Comparison of ENCODE assay signal across 8 mouse cellular contexts in the genomic region with DNA sequence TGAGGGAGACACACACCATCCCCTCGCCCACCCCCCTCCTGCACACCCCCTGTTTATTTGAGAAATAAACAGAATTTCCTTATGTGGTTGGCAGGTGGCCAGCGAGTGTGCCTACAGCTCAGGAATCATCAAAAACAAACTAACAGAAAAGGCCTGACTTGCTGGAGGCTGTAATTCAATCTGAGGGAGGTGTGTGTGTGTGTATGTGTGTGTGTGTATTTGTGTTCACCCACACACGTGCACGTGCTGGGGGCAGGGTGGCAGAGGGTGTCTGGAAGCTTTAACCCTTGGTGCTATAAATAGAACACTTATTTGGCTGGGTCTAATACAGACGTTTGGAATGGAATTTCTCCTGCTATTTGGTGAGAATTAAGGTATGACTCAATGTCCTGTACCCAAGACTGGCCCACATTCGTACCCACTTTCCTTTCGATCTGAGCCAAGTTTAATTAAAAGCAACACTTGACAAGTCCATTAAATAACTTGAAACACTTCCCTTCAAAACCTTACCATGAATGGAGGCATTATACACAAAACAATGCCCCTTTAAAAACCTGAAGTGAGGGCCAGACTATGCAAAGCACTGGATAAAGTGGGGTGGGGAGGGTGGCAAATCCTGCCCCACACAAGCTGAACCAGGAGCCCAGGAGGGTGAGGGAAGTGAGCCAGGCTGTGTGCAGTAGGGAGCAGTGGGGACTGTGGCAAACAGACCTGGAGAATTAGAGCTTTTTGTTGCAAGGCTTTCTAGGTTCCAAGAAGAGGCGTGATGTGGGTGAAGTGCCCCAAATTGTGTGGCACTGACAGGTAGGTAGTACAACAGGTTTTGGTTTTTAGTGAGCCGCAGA. TPM values are rescaled to one million over a fixed set of nuclear protein-coding genes. Genes with fewer than 3 reads are reported as not detected.
DNase-seq lines count a peak whose midpoint lies in the region; ATAC-seq lines count a peak whose summit lies in the region.

No protein-coding gene starts in this region.

- no peaks in the 10 kb centered on the region for H3K9me3 ChIP-seq in midbrain, embryonic 12.5 days
- H3K9me3 ChIP-seq in midbrain, embryonic 11.5 days (ENCODE audit: control insufficient read depth, low read length) = no peaks in the 10 kb centered on the region
- H3K9me3 ChIP-seq in forebrain, embryonic 12.5 days = no peaks in the 10 kb centered on the region
- H3K9me3 ChIP-seq in kidney, embryonic 15.5 days (replicated peaks) = no peaks in the 10 kb centered on the region
- no peaks in the 10 kb centered on the region for H3K9me3 ChIP-seq in stomach, embryonic 14.5 days (ENCODE audit: control insufficient read depth, low read depth, low read length)

- no peak overlapping the region for H3K4me2 ChIP-seq in midbrain, embryonic 12.5 days (replicated peaks)
- H3K4me2 ChIP-seq in midbrain, embryonic 11.5 days = no peak overlapping the region
- no peak overlapping the region for H3K4me2 ChIP-seq in forebrain, embryonic 12.5 days
- H3K4me2 ChIP-seq in kidney, embryonic 15.5 days = no peak overlapping the region
- 0 out of 2 replicates have a peak overlapping the region, but pooled peaks have one; percentile 6 for H3K4me2 ChIP-seq in stomach, embryonic 14.5 days (replicated peaks; ENCODE audit: low read depth, low read length)

- H3K4me1 ChIP-seq in midbrain, embryonic 12.5 days = peaks cover 13% of the 10 kb centered on the region; the same call in 1 of the 2 replicates
- H3K4me1 ChIP-seq in midbrain, embryonic 11.5 days (ENCODE audit: control insufficient read depth, insufficient read depth, low read length) = no peaks in the 10 kb centered on the region
- peaks cover 16% of the 10 kb centered on the region for H3K4me1 ChIP-seq in forebrain, embryonic 12.5 days
- peaks cover 67% of the 10 kb centered on the region for H3K4me1 ChIP-seq in kidney, embryonic 15.5 days
- peaks cover 25% of the 10 kb centered on the region for H3K4me1 ChIP-seq in stomach, embryonic 14.5 days (ENCODE audit: control insufficient read depth, insufficient read depth, low read length)

- WGBS in midbrain, embryonic 12.5 days = 45% methylated on average over 9 of the region's 9 CpGs
- 57% methylated on average over 9 of the region's 9 CpGs for WGBS in midbrain, embryonic 11.5 days
- 36% methylated on average over 9 of the region's 9 CpGs for WGBS in forebrain, embryonic 12.5 days
- 27% methylated on average over 9 of the region's 9 CpGs for WGBS in kidney, embryonic 15.5 days
- WGBS in stomach, embryonic 14.5 days = 23% methylated on average over 9 of the region's 9 CpGs

- no peaks in the 10 kb centered on the region for H3K36me3 ChIP-seq in midbrain, embryonic 12.5 days
- H3K36me3 ChIP-seq in midbrain, embryonic 11.5 days (ENCODE audit: control insufficient read depth, insufficient read depth, low read length) = no peaks in the 10 kb centered on the region
- no peaks in the 10 kb centered on the region for H3K36me3 ChIP-seq in forebrain, embryonic 12.5 days (replicated peaks)
- H3K36me3 ChIP-seq in kidney, embryonic 15.5 days = no peaks in the 10 kb centered on the region; the same call in 1 of the 2 replicates
- H3K36me3 ChIP-seq in stomach, embryonic 14.5 days (ENCODE audit: control insufficient read depth, insufficient read depth, low read length) = no peaks in the 10 kb centered on the region

- no peak overlapping the region for H3K9ac ChIP-seq in midbrain, embryonic 12.5 days (replicated peaks)
- no peak overlapping the region for H3K9ac ChIP-seq in midbrain, embryonic 11.5 days (ENCODE audit: low read length)
- no peak overlapping the region for H3K9ac ChIP-seq in forebrain, embryonic 12.5 days
- no peak overlapping the region for H3K9ac ChIP-seq in kidney, embryonic 15.5 days
- H3K9ac ChIP-seq in stomach, embryonic 14.5 days (replicated peaks; ENCODE audit: low read depth, low read length) = no peak overlapping the region

- ATAC-seq in midbrain, embryonic 12.5 days (ENCODE audit: low FRiP score, low read depth) = peak; percentile 53
- no peak for ATAC-seq in midbrain, embryonic 11.5 days (ENCODE audit: low FRiP score)
- ATAC-seq in forebrain, embryonic 12.5 days (ENCODE audit: low FRiP score) = peak; percentile 82; the same call in 1 of the 2 replicates
- peak; percentile 31; the same call in 1 of the 2 replicates for ATAC-seq in kidney, embryonic 15.5 days (replicated peaks; ENCODE audit: low FRiP score)
- no peak for ATAC-seq in stomach, embryonic 14.5 days (ENCODE audit: insufficient number of reproducible peaks, insufficient read depth, low FRiP score, low read depth)
- ATAC-seq in megakaryocyte progenitor cell, adult 5-6 weeks (replicated peaks; ENCODE audit: poor library complexity) = no peak

- no peak overlapping the region for H3K27ac ChIP-seq in midbrain, embryonic 12.5 days (replicated peaks)
- H3K27ac ChIP-seq in midbrain, embryonic 11.5 days (ENCODE audit: low read depth, low read length) = no peak overlapping the region
- H3K27ac ChIP-seq in forebrain, embryonic 12.5 days = no peak overlapping the region
- H3K27ac ChIP-seq in kidney, embryonic 15.5 days = peak overlapping the region; percentile 69
- H3K27ac ChIP-seq in stomach, embryonic 14.5 days (ENCODE audit: low read length) = peak overlapping the region; percentile 45; the same call in 1 of the 2 replicates

- H3K27me3 ChIP-seq in midbrain, embryonic 12.5 days = no peaks in the 10 kb centered on the region
- H3K27me3 ChIP-seq in midbrain, embryonic 11.5 days (ENCODE audit: control insufficient read depth, insufficient read depth, low read length) = no peaks in the 10 kb centered on the region
- peaks cover 35% of the 10 kb centered on the region for H3K27me3 ChIP-seq in forebrain, embryonic 12.5 days
- H3K27me3 ChIP-seq in kidney, embryonic 15.5 days = no peaks in the 10 kb centered on the region
- H3K27me3 ChIP-seq in stomach, embryonic 14.5 days (ENCODE audit: control insufficient read depth, insufficient read depth, low read length) = no peaks in the 10 kb centered on the region

- H3K4me3 ChIP-seq in midbrain, embryonic 12.5 days = no peak overlapping the region
- no peak overlapping the region for H3K4me3 ChIP-seq in midbrain, embryonic 11.5 days (ENCODE audit: low read depth, low read length)
- no peak overlapping the region for H3K4me3 ChIP-seq in forebrain, embryonic 12.5 days (replicated peaks)
- H3K4me3 ChIP-seq in kidney, embryonic 15.5 days (replicated peaks) = no peak overlapping the region
- H3K4me3 ChIP-seq in stomach, embryonic 14.5 days (ENCODE audit: low read depth, low read length) = no peak overlapping the region

- DNase-seq in midbrain, embryonic 11.5 days (ENCODE audit: low spot score, missing footprints) = no peak
- no peak for DNase-seq in thymus, postnatal 14 days
- DNase-seq in layer of hippocampus, postnatal 10 days (ENCODE audit: low spot score in 2 of 2) = no peak

RNA-seq across cellular contexts. Expression of a gene that starts 20.1 kb away (rescaled TPM):
- polyA plus RNA-seq in midbrain, embryonic 12.5 days (2016; fragmentation: Nextera tagmentation; extraction: Ambion mirVana) = 69.9 and 77.7 TPM in 2 replicates
- 72.8 and 75.4 TPM in 2 replicates for polyA plus RNA-seq in midbrain, embryonic 11.5 days (2014; fragmentation: Nextera tagmentation; extraction: Ambion mirVana)
- 65.6 and 82.4 TPM in 2 replicates for polyA plus RNA-seq in forebrain, embryonic 12.5 days (2016; fragmentation: Nextera tagmentation; extraction: Ambion mirVana)
- 39.3 and 40.5 TPM in 2 replicates for polyA plus RNA-seq in kidney, embryonic 15.5 days (2015; fragmentation: Nextera tagmentation; extraction: Ambion mirVana)
- 46.1 and 48.0 TPM in 2 replicates for polyA plus RNA-seq in stomach, embryonic 14.5 days (2014; fragmentation: Nextera tagmentation; extraction: Ambion mirVana)
- 2.4 and 2.9 TPM in 2 replicates for total RNA-seq in megakaryocyte progenitor cell, adult 5-6 weeks (2015)
- total RNA-seq in megakaryocyte progenitor cell, adult 5-6 weeks (2017) = 3.8 and 4.2 TPM in 2 replicates
- total RNA-seq in layer of hippocampus, postnatal 10 days (2021) = 10 to 100 TPM; 71.4 to 77.1 TPM

Comparison
In these comparisons a context has a peak if more than half of its experiments do, and no peak if none do; other contexts are left out.
1. ATAC-seq: peak in midbrain, embryonic 12.5 days (single experiment), forebrain, embryonic 12.5 days (single experiment) and kidney, embryonic 15.5 days (single experiment); none in midbrain, embryonic 11.5 days (single experiment), stomach, embryonic 14.5 days (single experiment) and megakaryocyte progenitor cell, adult 5-6 weeks (single experiment).
2. H3K27ac ChIP-seq: peak in kidney, embryonic 15.5 days (single experiment) and stomach, embryonic 14.5 days (single experiment); none in midbrain, embryonic 12.5 days (single experiment), midbrain, embryonic 11.5 days (single experiment) and forebrain, embryonic 12.5 days (single experiment).